Mouse (Mus musculus) mature B cell (primary cell): ENCODE results near the gene Fam53b.
"Not testable (repeated sequence)": the region's sequence is repeated elsewhere in the genome, so short reads cannot be mapped to it uniquely, and the experiment has no call there.

Experiments
- in situ Hi-C: fragments of 300-500 bp; cut with MboI; formaldehyde crosslinking; loops from 2 replicates; pipeline ENCODE4 v1.14.3; 2019

The Fam53b gene

DNA sequence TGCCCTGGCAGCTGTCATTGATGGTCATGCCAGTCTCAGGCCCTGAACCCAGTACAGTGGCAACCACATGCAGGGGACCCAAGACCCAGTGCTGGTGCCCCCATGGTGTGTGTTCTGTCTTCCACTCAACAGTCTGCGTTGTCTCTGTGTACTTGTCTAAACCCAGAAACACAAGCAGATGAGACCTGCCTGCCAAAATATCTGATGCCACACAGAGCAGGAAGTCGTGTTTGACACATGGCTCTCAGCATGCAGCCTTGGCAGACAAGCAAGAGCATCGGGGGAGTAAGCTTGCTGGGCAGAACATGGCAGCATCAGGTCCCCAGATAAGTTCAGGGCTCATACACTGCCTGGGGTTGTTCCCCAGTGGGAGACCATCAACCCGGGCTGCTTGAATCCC lies 134.6 kb downstream of the Fam53b start:
- in situ Hi-C loops: no loop called here

DNA sequence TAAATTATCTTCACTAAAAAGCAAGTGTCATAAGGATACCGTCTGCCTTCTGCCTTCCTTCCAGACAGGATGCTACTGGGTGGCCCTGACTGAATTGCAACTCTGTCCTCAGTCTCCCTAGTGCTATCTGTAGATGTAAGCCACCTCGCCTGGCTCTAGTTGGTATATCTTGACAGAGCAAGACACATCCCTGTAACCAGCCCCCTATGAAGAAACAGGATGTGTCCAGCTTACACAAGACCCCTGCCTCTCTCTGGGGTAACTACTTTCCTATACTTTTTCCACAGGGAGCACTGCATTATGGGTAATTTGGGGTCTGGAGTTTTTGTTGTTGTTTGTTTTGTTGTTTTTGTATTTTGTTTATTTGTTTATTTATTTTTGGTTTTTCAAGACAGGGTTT lies 137.8 kb downstream of the Fam53b start:
- in situ Hi-C loops: no loop called here

GRCm38 (mm10) chr7:132673931-132674755 lies 139.5 kb downstream of the Fam53b start:
- in situ Hi-C loops: no loop called here

GRCm38 (mm10) chr7:132672481-132672959 lies 141.2 kb downstream of the Fam53b start:
- in situ Hi-C loops: no loop called here

DNA sequence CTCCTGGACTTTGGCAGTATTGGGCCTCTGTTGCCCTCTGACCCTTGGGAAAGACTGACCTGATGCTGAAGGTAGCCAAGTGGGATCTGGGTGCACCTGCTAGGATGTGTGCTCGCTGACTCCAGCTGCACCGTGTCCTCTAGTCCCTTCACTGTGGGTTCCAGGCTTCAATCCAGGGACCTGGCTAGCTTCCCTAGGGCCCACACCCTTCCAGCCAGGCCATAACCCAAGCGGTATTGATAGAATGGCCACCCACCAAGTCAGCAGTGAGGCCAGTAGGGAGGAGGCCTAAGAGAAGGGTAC lies 142.9 kb downstream of the Fam53b start:
- in situ Hi-C loops: no loop called here

DNA sequence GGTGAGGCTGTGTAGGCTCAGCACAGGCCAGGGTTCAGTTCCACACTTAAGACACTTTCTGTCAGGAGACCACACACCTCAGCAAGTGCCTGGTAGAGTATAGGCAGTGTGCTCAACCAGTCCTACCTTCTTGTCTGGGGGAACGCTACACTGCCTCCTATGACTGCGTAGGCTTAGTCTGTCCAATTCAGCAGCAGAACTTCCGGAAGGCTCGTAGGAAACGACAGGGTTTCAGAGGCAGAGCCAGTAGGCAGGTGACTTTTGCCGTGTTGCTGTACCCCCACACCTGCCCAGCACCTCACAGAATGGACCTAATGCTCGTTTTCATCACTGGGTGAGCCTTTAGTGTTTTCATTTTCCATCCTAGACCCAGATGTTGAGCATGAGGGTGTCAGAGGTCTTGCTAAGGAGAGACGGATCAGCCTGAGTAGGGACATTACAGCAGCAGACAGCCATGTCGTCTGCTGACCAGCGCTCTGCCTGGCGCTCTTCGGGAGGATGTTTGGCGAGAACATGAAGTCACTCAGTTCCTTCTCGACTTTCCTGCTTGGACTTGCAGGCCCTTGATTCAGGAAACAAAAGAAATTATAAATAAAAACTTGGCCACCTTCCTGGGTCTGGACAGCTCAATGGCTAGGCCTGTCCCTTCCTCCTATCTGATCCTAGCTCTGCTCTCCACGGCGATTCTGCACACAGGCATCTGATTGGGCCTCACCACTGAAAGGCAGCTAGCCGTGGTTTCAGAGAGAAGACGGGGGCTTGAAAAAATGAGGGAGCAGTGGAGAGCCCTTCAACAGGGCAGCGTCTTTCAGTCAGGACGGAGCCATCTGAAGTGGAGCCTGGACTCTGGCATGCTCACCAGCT lies 143.5 kb downstream of the Fam53b start:
- in situ Hi-C loops: no loop called here

DNA sequence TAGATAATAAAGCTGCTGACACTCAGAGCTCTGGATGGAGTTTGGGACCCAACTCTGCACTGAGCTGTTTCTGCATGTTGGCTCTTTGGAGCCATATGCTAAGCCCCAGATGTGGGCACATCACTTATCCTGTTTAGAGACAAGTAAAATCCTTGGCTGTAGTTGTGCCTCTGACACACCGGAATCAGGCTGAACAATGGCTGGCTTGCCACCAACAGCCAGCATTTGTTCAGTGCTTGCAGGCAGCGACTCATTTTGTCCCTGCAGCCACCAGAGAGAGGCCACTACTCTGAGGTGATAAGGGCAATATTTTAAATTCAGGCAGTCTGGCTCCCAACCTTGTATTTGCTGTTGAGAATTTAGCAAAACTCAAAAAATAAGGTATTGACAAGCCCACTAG lies 145.1 kb downstream of the Fam53b start:
- in situ Hi-C loops: no loop called here

GRCm38 (mm10) chr7:132666516-132666915 lies 147.2 kb downstream of the Fam53b start:
- in situ Hi-C loops: no loop called here

DNA sequence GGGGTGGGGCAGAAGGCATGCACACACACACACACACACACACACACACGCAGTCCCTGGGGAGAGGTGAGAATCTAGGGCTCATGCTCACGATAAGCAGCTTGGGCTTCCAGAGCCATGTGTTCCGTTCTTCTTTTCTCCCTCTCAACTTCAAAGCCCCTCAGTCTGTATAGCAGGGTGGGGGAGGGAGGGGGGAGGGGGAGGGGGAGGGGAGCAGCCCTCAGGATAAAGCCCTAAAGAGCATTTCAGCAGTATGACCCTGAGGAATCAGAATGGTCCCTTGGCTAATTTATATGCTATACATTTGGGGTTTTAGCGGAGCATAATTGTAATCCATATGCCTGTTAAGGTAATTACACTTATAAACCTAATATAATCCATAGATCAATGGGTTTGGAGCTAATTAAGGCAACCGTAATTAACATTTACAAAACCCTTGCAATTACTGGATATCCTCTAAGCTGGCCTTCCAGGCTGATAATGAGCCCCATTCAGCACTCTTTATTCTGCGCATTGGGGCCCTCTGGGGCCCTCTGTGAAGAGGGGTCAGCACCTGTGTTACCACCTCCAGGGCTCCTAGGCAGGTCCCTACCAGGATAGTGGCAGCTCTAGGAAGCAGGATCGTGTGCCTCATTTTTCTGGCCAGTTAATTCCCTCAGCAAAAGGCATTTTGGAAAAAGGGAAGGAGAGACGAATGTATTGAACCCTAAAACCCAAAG lies 147.9 kb downstream of the Fam53b start:
- in situ Hi-C loops: no loop called here

- in situ Hi-C loops: no loop called here
Observed at GRCm38 (mm10) chr7:132664815-132665214, 148.9 kb downstream of the Fam53b start.

GRCm38 (mm10) chr7:132662831-132663230 lies 150.9 kb downstream of the Fam53b start:
- in situ Hi-C loops: not testable (repeated sequence)
